Mouse (Mus musculus) CH12.LX (cell line): ENCODE measurements around the gene Vav2. TPM values are rescaled to one million over a fixed set of nuclear protein-coding genes. Genes with fewer than 3 reads are reported as not detected.

Source experiments
- DNase-seq: peaks from one replicate; pipeline ENCODE4 v3.0.0-alpha.2; 2013; ENCODE audit errors: extremely low read depth
- H3K27ac ChIP-seq: 2 replicates; pipeline ENCODE4 v1.5.1; 2012; ENCODE audit warnings: low read depth, mild to moderate bottlenecking, control low read depth, moderate library complexity; ENCODE audit not compliant: insufficient read depth
- H3K27me3 ChIP-seq: replicated peaks from 2 replicates; pipeline ENCODE3; 2012; ENCODE audit warnings: inconsistent platforms
- H3K36me3 ChIP-seq, 2 experiments: replicated peaks in 1 of 2; 2 replicates each; pipeline versions ENCODE3 to v1.6.1; 2012; ENCODE audit warnings: inconsistent platforms in 1 of 2, low read length in 1 of 2, mild to moderate bottlenecking in 1 of 2, mixed read lengths in 1 of 2, moderate library complexity in 1 of 2; ENCODE audit not compliant: control insufficient read depth in 1 of 2, insufficient read depth in 1 of 2
- H3K4me1 ChIP-seq, 2 experiments: 2 replicates each; pipeline ENCODE4 v1.6.1; 2012; ENCODE audit warnings: inconsistent platforms in 1 of 2, moderate library complexity in 1 of 2; ENCODE audit not compliant: insufficient read depth in 2 of 2, control insufficient read depth in 1 of 2
- H3K4me2 ChIP-seq: 2 replicates; pipeline ENCODE4 v1.6.1; 2012; ENCODE audit warnings: low read depth, mild to moderate bottlenecking, control low read depth; ENCODE audit not compliant: poor library complexity, insufficient read depth, severe bottlenecking
- H3K4me3 ChIP-seq, 3 experiments: fragments of 150-350 bp in 1 of 3; sonication (generic) in 1 of 3; replicated peaks in 1 of 3; 2 replicates each; pipeline versions ENCODE3 to v1.5.1; 2011 to 2012; ENCODE audit warnings: low read depth in 2 of 3, low read length in 2 of 3, mild to moderate bottlenecking in 2 of 3, moderate library complexity in 2 of 3, control low read depth in 1 of 3, improper control_type of control experiment in 1 of 3, inconsistent platforms in 1 of 3, mixed read lengths in 1 of 3; ENCODE audit not compliant: poor library complexity in 1 of 3
- H3K79me2 ChIP-seq: replicated peaks from 2 replicates; pipeline ENCODE4 v1.6.1; 2012; ENCODE audit warnings: mild to moderate bottlenecking, moderate library complexity; ENCODE audit not compliant: control insufficient read depth, poor library complexity, insufficient read depth, severe bottlenecking; ENCODE audit errors: extremely low read depth
- H3K9ac ChIP-seq: 2 replicates; pipeline ENCODE4 v1.6.1; 2012; ENCODE audit warnings: low read depth, mild to moderate bottlenecking, control low read depth, moderate library complexity; ENCODE audit not compliant: insufficient read depth
- H3K9me3 ChIP-seq: replicated peaks from 2 replicates; pipeline ENCODE3; 2012; ENCODE audit warnings: low read length, inconsistent platforms, mixed read lengths
- BHLHE40 ChIP-seq: IDR thresholded peaks from 2 replicates; pipeline ENCODE4 v1.6.1; 2011; ENCODE audit warnings: mild to moderate bottlenecking, low read depth, low read length, improper control_type of control experiment
- CHD1 ChIP-seq: IDR thresholded peaks from 2 replicates; pipeline ENCODE4 v1.6.1; 2012; ENCODE audit warnings: low read depth, low read length, improper control_type of control experiment, inconsistent platforms
- CHD2 ChIP-seq: IDR thresholded peaks from 2 replicates; pipeline ENCODE4 v1.6.1; 2011; ENCODE audit warnings: low read length, improper control_type of control experiment
- CTCF ChIP-seq, 2 experiments: IDR thresholded peaks in 1 of 2; conservative IDR thresholded peaks in 1 of 2; 2 replicates each; pipeline ENCODE4 v1.5.1; 2011 to 2012; ENCODE audit warnings: low read depth in 2 of 2, low read length in 2 of 2, improper control_type of control experiment in 1 of 2, inconsistent platforms in 1 of 2, mild to moderate bottlenecking in 1 of 2, moderate library complexity in 1 of 2
- E2F4 ChIP-seq: IDR thresholded peaks from 2 replicates; pipeline ENCODE4 v1.6.1; 2011; ENCODE audit warnings: low read depth, low read length, improper control_type of control experiment; ENCODE audit not compliant: insufficient replicate concordance
- ELF1 ChIP-seq: IDR thresholded peaks from 2 replicates; pipeline ENCODE4 v1.6.1; 2014; ENCODE audit warnings: low read depth, mild to moderate bottlenecking, inconsistent platforms, low read length, improper control_type of control experiment
- EP300 ChIP-seq: IDR thresholded peaks from 2 replicates; pipeline ENCODE4 v1.6.1; 2011; ENCODE audit warnings: low read length, improper control_type of control experiment
- ETS1 ChIP-seq: conservative IDR thresholded peaks from 2 replicates; pipeline ENCODE4 v1.6.1; 2012; ENCODE audit warnings: low read depth, mild to moderate bottlenecking, inconsistent platforms, low read length, improper control_type of control experiment, moderate library complexity
- GABPA ChIP-seq: IDR thresholded peaks from 2 replicates; pipeline ENCODE4 v1.6.1; 2012; ENCODE audit warnings: low read depth, low read length, improper control_type of control experiment, inconsistent platforms; ENCODE audit not compliant: insufficient replicate concordance
- HCFC1 ChIP-seq: IDR thresholded peaks from 2 replicates; pipeline ENCODE4 v1.6.1; 2012; ENCODE audit warnings: low read depth, mild to moderate bottlenecking, inconsistent platforms, low read length, improper control_type of control experiment
- IRF4 ChIP-seq: IDR thresholded peaks from 2 replicates; pipeline ENCODE4 v1.6.1; 2014; ENCODE audit warnings: low read depth, mild to moderate bottlenecking, inconsistent platforms, low read length, improper control_type of control experiment
- JUN ChIP-seq: IDR thresholded peaks from 2 replicates; pipeline ENCODE4 v1.6.1; 2011; ENCODE audit warnings: low read depth, mild to moderate bottlenecking, low read length, improper control_type of control experiment, moderate library complexity; ENCODE audit not compliant: insufficient read depth
- JUND ChIP-seq: conservative IDR thresholded peaks from 2 replicates; pipeline ENCODE4 v1.6.1; 2011; ENCODE audit warnings: low read depth, low read length, improper control_type of control experiment
- KAT2A ChIP-seq: IDR thresholded peaks from 2 replicates; pipeline ENCODE4 v1.6.1; 2012; ENCODE audit warnings: low read length, improper control_type of control experiment, inconsistent platforms; ENCODE audit not compliant: insufficient replicate concordance
- MAFK ChIP-seq: IDR thresholded peaks from 2 replicates; pipeline ENCODE4 v1.6.1; 2011; ENCODE audit warnings: low read length, improper control_type of control experiment; ENCODE audit not compliant: insufficient replicate concordance
- MAX ChIP-seq: IDR thresholded peaks from 2 replicates; pipeline ENCODE4 v1.6.1; 2011; ENCODE audit warnings: low read length, improper control_type of control experiment
- MAZ ChIP-seq: IDR thresholded peaks from 2 replicates; pipeline ENCODE4 v1.6.1; 2012; ENCODE audit warnings: low read depth, mild to moderate bottlenecking, inconsistent platforms, low read length, improper control_type of control experiment, moderate library complexity
- MEF2A ChIP-seq: IDR thresholded peaks from 2 replicates; pipeline ENCODE4 v1.6.1; 2014; ENCODE audit warnings: low read depth, mild to moderate bottlenecking, inconsistent platforms, low read length, improper control_type of control experiment, borderline replicate concordance
- MXI1 ChIP-seq: IDR thresholded peaks from 2 replicates; pipeline ENCODE4 v1.6.1; 2011; ENCODE audit warnings: mild to moderate bottlenecking, low read depth, low read length, improper control_type of control experiment
- MYC ChIP-seq: IDR thresholded peaks from 2 replicates; pipeline ENCODE4 v1.6.1; 2011; ENCODE audit warnings: low read depth, mild to moderate bottlenecking, improper control_type of control experiment, low read length
- NELFE ChIP-seq: IDR thresholded peaks from 2 replicates; pipeline ENCODE4 v1.6.1; 2011; ENCODE audit warnings: low read depth, low read length, improper control_type of control experiment
- NRF1 ChIP-seq: IDR thresholded peaks from 2 replicates; pipeline ENCODE4 v1.6.1; 2014; ENCODE audit warnings: low read depth, mild to moderate bottlenecking, inconsistent platforms, low read length, improper control_type of control experiment, moderate library complexity
- PAX5 ChIP-seq: IDR thresholded peaks from 2 replicates; pipeline ENCODE4 v1.6.1; 2012; ENCODE audit warnings: low read length, inconsistent platforms, mixed read lengths
- POLR2A ChIP-seq: IDR thresholded peaks from 2 replicates; pipeline ENCODE4 v1.6.1; 2011; ENCODE audit warnings: low read depth, mild to moderate bottlenecking, improper control_type of control experiment, low read length
- POLR2AphosphoS2 ChIP-seq: IDR thresholded peaks from 2 replicates; pipeline ENCODE4 v1.6.1; 2011; ENCODE audit warnings: low read depth, low read length, improper control_type of control experiment
- RAD21 ChIP-seq: IDR thresholded peaks from 2 replicates; pipeline ENCODE4 v1.6.1; 2011; ENCODE audit warnings: low read depth, mild to moderate bottlenecking, low read length, improper control_type of control experiment, moderate library complexity
- RCOR1 ChIP-seq: conservative IDR thresholded peaks from 2 replicates; pipeline ENCODE4 v1.6.1; 2012; ENCODE audit warnings: low read depth, mild to moderate bottlenecking, inconsistent platforms, low read length, improper control_type of control experiment
- SIN3A ChIP-seq: IDR thresholded peaks from 2 replicates; pipeline ENCODE4 v1.6.1; 2012; ENCODE audit warnings: low read length, improper control_type of control experiment, inconsistent platforms
- SMC3 ChIP-seq: IDR thresholded peaks from 2 replicates; pipeline ENCODE4 v1.6.1; 2011; ENCODE audit warnings: low read depth, low read length, improper control_type of control experiment
- TBP ChIP-seq: conservative IDR thresholded peaks from 2 replicates; pipeline ENCODE4 v1.6.1; 2011; ENCODE audit warnings: low read depth, low read length, improper control_type of control experiment
- TCF12 ChIP-seq: IDR thresholded peaks from 2 replicates; pipeline ENCODE4 v1.6.1; 2014; ENCODE audit warnings: low read depth, mild to moderate bottlenecking, inconsistent platforms, low read length, improper control_type of control experiment
- UBTF ChIP-seq: IDR thresholded peaks from 2 replicates; pipeline ENCODE4 v1.6.1; 2012; ENCODE audit warnings: low read depth, mild to moderate bottlenecking, inconsistent platforms, low read length, improper control_type of control experiment, moderate library complexity
- USF1 ChIP-seq: IDR thresholded peaks from 2 replicates; pipeline ENCODE4 v1.6.1; 2014; ENCODE audit warnings: low read depth, mild to moderate bottlenecking, inconsistent platforms, low read length, improper control_type of control experiment
- USF2 ChIP-seq: conservative IDR thresholded peaks from 2 replicates; pipeline ENCODE4 v1.6.1; 2011; ENCODE audit warnings: low read depth, low read length, improper control_type of control experiment
- ZC3H11A ChIP-seq: IDR thresholded peaks from 2 replicates; pipeline ENCODE4 v1.6.1; 2012; ENCODE audit warnings: low read depth, mild to moderate bottlenecking, inconsistent platforms, low read length, improper control_type of control experiment
- ZKSCAN1 ChIP-seq: IDR thresholded peaks from 2 replicates; pipeline ENCODE4 v1.6.1; 2012; ENCODE audit warnings: low read depth, inconsistent platforms, low read length, improper control_type of control experiment, borderline replicate concordance
- ZMIZ1 ChIP-seq: IDR thresholded peaks from 2 replicates; pipeline ENCODE4 v1.6.1; 2012; ENCODE audit warnings: low read depth, mild to moderate bottlenecking, inconsistent platforms, low read length, improper control_type of control experiment
- ZNF384 ChIP-seq: IDR thresholded peaks from 2 replicates; pipeline ENCODE4 v1.6.1; 2012; ENCODE audit warnings: low read depth, low read length, improper control_type of control experiment, inconsistent platforms
- dilution Hi-C: fragments of 300-500 bp; cut with MboI; formaldehyde crosslinking; loops from 2 replicates; pipeline ENCODE4 v1.14.3; 2020; ENCODE audit warnings: low sequenced_read_pairs; ENCODE audit not compliant: extremely low pct_unique_long_range_greater_than_20kb, extremely low pct_ligation_motif_present
- in situ Hi-C: fragments of 300-500 bp; cut with MboI; formaldehyde crosslinking; loops from 3 replicates; pipeline ENCODE4 v1.14.3; 2019; ENCODE audit warnings: low sequenced_read_pairs, low pct_ligation_motif_present, low pct_unique_long_range_greater_than_20kb, mixed read lengths
- polyA plus RNA-seq: library from polyadenylated mRNA; unstranded; fragments of >175 nt; gene quantifications from 2 replicates; pipeline ENCODE4 v1.2.1, GENCODE M21; 2012; ENCODE audit warnings: low read depth; ENCODE audit not compliant: insufficient read length
- total RNA-seq, 2 experiments: library from RNA; depleted of rRNA; stranded (reverse); fragments of 300-350 nt in 1 of 2; fragments of >200 nt in 1 of 2; gene quantifications; 2 replicates each; pipeline ENCODE4 v1.2.3; 2012 to 2014

Gene Vav2
- total RNA-seq (2012; rRNA removed): 46.6 and 48.5 TPM in 2 replicates
- total RNA-seq (2014; rRNA removed): 31.5 and 31.7 TPM in 2 replicates
- polyA plus RNA-seq: 46.8 and 47.3 TPM in 2 replicates

GRCm38 (mm10) chr2:27426855-27427457, at the start of gene Vav2:
Vav2 (minus strand) TSS chr2:27427033.
- H3K4me2 ChIP-seq: peak within 1 kb of the TSS; percentile 83
- peaks cover 0 to 18% of the 10 kb centered on the region in 2 experiments for H3K36me3 ChIP-seq
- no peaks in the 10 kb centered on the region for H3K27me3 ChIP-seq
- H3K27ac ChIP-seq: peak within 1 kb of the TSS; percentile 47
- TF ChIP-seq CTCF (conservative IDR thresholded peaks at IDR 0.05 in 1 of 2, IDR thresholded peaks at IDR 0.05 in 1 of 2; ENCODE audit: low read depth in 2 of 2, low read length in 2 of 2) (peak in 1 of 2 experiments; percentile 58; a peak in 2 of 4 replicates), MXI1 (peak; percentile 96), PAX5 (no peak), SMC3 (peak; percentile 75), GABPA (no peak), ZNF384 (no peak), MYC (peak; percentile 94), HCFC1 (no peak; the same call in 1 of the 2 replicates), TBP (no peak), ETS1 (peak; percentile 45; the same call in 1 of the 2 replicates), CHD2 (no peak), POLR2AphosphoS2 (no peak), POLR2A (peak; percentile 73), CHD1 (no peak), MEF2A (peak; percentile 51; the same call in 1 of the 2 replicates), ZMIZ1 (peak; percentile 13; the same call in 1 of the 2 replicates), NRF1 (peak; percentile 39; the same call in 1 of the 2 replicates), RAD21 (peak; percentile 57), MAFK (no peak), ZKSCAN1 (no peak), JUND (no peak), ELF1 (peak; percentile 89), NELFE (peak; percentile 41; the same call in 1 of the 2 replicates), JUN (no peak), USF2 (no peak), TCF12 (no peak; the same call in 1 of the 2 replicates), UBTF (no peak), MAZ (peak; percentile 77), KAT2A (no peak), ZC3H11A (peak; percentile 17; the same call in 1 of the 2 replicates), MAX (peak; percentile 93), E2F4 (no peak), SIN3A (peak; percentile 83), BHLHE40 (peak; percentile 95), RCOR1 (no peak), EP300 (0 out of 2 replicates have a peak, but pooled peaks have one; percentile 29), USF1 (no peak; the same call in 1 of the 2 replicates), IRF4 (peak; percentile 71; the same call in 1 of the 2 replicates)
- H3K9ac ChIP-seq: peak within 1 kb of the TSS; percentile 92
- H3K79me2 ChIP-seq: peaks cover 49% of the 10 kb centered on the region
- DNase-seq: peak; percentile 94
- dilution Hi-C loops (no loop called here), in situ Hi-C loops (loop anchor here (25.0 kb wide), 1 partner anchor 340 kb away; the partner anchor contains the start of gene Adamtsl2)
- peak within 1 kb of the TSS; percentile 85 to 98 (median 91) for H3K4me3 ChIP-seq
- H3K4me1 ChIP-seq: peaks cover 13 to 49% of the 10 kb centered on the region in 2 experiments
- H3K9me3 ChIP-seq: no peaks in the 10 kb centered on the region
